Mouse (Mus musculus) small intestine, adult 2 months (tissue): ENCODE results near the gene Hacd3.

Experiments
- CTCF ChIP-seq: fragments of 200-500 bp; IDR thresholded peaks from 2 replicates; pipeline ENCODE4 v1.5.1; 2012; ENCODE audit warnings: low read depth, mild to moderate bottlenecking, control low read depth, inconsistent platforms, low read length, moderate library complexity, mixed read lengths; ENCODE audit not compliant: insufficient replicate concordance, insufficient read length; ENCODE audit errors: extremely low read depth
- POLR2A ChIP-seq: fragments of 200-500 bp; IDR thresholded peaks from 2 replicates; pipeline ENCODE4 v1.6.1; 2012; ENCODE audit warnings: low read depth, mild to moderate bottlenecking, control low read depth, inconsistent platforms, low read length, moderate library complexity

DNA sequence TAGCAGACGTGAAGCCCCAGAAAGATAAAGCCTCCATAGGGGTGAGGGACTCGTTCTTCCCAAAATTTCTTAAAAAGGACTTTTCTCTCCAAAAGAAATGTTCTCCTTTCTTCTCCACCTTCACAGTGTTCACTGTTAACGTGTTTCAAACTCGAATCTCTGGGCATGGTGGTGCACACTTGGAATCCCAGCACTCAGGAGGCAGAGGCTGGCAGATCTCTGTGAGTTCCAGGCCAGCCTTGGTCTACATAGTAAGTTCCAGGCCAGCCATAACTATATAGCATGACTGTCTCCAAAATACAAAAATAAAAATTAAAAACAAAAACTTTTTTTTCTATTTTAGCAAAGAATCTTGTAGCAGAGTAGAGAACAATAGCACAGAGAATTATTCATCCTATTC is 1.4 kb downstream of the Hacd3 start:
- TF ChIP-seq CTCF = no peak
- no peak for TF ChIP-seq POLR2A
